Mouse (Mus musculus) cerebellum, adult 2 months (tissue): ENCODE measurements at regions not wholly inside any gene's neighbourhood (a gene's known extent, or its start where the extent isn't known, plus 50 kb on each side); places are given as distances from the start of the nearest gene placed in this dataset.

Source experiments
- DNase-seq, 2 experiments: peaks; one replicate each; pipeline ENCODE4 v3.0.0; 2021
- H3K27ac ChIP-seq: fragments of 200-500 bp; 2 replicates; pipeline ENCODE4 v1.5.1; 2012; ENCODE audit warnings: low read length, control low read depth, inconsistent platforms; ENCODE audit not compliant: insufficient read depth
- H3K27me3 ChIP-seq: fragments of 200-500 bp; 2 replicates; pipeline ENCODE4 v1.6.1; 2012; ENCODE audit warnings: inconsistent platforms, mild to moderate bottlenecking, low read length, moderate library complexity; ENCODE audit not compliant: control insufficient read depth, insufficient read depth
- H3K4me1 ChIP-seq: fragments of 200-500 bp; 2 replicates; pipeline ENCODE4 v1.6.1; 2011; ENCODE audit warnings: low read length; ENCODE audit not compliant: control insufficient read depth, insufficient read depth
- H3K4me3 ChIP-seq: fragments of 200-500 bp; replicated peaks from 2 replicates; pipeline ENCODE3; 2011; ENCODE audit warnings: mild to moderate bottlenecking, low read depth, low read length, control low read depth; ENCODE audit not compliant: insufficient read depth
- CTCF ChIP-seq: fragments of 200-500 bp; IDR thresholded peaks from 2 replicates; pipeline ENCODE4 v1.5.1; 2011; ENCODE audit warnings: low read depth, mild to moderate bottlenecking, control low read depth, low read length, moderate library complexity, borderline replicate concordance; ENCODE audit not compliant: insufficient read depth
- POLR2A ChIP-seq: fragments of 200-500 bp; IDR thresholded peaks from 2 replicates; pipeline ENCODE4 v1.6.1; 2011; ENCODE audit warnings: low read length, control low read depth, borderline replicate concordance; ENCODE audit not compliant: insufficient read depth
- WGBS: fragments of 180-500 bp; shearing (Covaris S2); methylation state at CpG from one replicate; pipeline ENCODE4 v1.1.7; 2018; 5-methylcytosine and 5-hydroxymethylcytosine counted together

GRCm38 (mm10) chr9:85458356-85458755, 131.2 kb upstream of the Tent5a start:
- TF ChIP-seq POLR2A (no peak), CTCF (no peak)
- H3K4me3 ChIP-seq: no peak overlapping the region
- DNase-seq: no peak
- H3K4me1 ChIP-seq: no peaks in the 10 kb centered on the region
- H3K27me3 ChIP-seq: no peaks in the 10 kb centered on the region
- no peak overlapping the region for H3K27ac ChIP-seq
- WGBS: 93% methylated on average over 2 of the region's 2 CpGs

- 88% methylated on average over 5 of the region's 5 CpGs for WGBS
- H3K27me3 ChIP-seq: no peaks in the 10 kb centered on the region
- TF ChIP-seq POLR2A (no peak), CTCF (no peak)
- H3K27ac ChIP-seq: no peak overlapping the region
- DNase-seq: no peak
- no peak overlapping the region for H3K4me3 ChIP-seq
- no peaks in the 10 kb centered on the region for H3K4me1 ChIP-seq
Observed at GRCm38 (mm10) chr9:85457400-85457799, 130.3 kb upstream of the Tent5a start.

GRCm38 (mm10) chr9:85455382-85455781, 128.2 kb upstream of the Tent5a start:
- 13% methylated on average over 4 of the region's 4 CpGs for WGBS
- no peak for TF ChIP-seq CTCF
- no peak for TF ChIP-seq POLR2A
- Histone ChIP-seq H3K4me1 (no peaks in the 10 kb centered on the region), H3K4me3 (no peak overlapping the region), H3K27me3 (no peaks in the 10 kb centered on the region), H3K27ac (no peak overlapping the region)
- DNase-seq: no peak

GRCm38 (mm10) chr9:85452196-85452857, 125.2 kb upstream of the Tent5a start:
- DNase-seq: peak in 1 of 2 experiments; percentile 25
- WGBS: 43% methylated on average over 8 of the region's 8 CpGs
- H3K4me1 ChIP-seq: no peaks in the 10 kb centered on the region
- H3K27me3 ChIP-seq: no peaks in the 10 kb centered on the region
- no peak for TF ChIP-seq POLR2A
- TF ChIP-seq CTCF: no peak
- no peak overlapping the region for H3K27ac ChIP-seq
- H3K4me3 ChIP-seq: no peak overlapping the region

- WGBS: 89% methylated on average over 5 of the region's 5 CpGs
- no peaks in the 10 kb centered on the region for H3K4me1 ChIP-seq
- TF ChIP-seq POLR2A (no peak), CTCF (no peak)
- DNase-seq: no peak
- H3K27ac ChIP-seq: no peak overlapping the region
- no peaks in the 10 kb centered on the region for H3K27me3 ChIP-seq
- H3K4me3 ChIP-seq: no peak overlapping the region
Observed at GRCm38 (mm10) chr9:85451349-85451748, 124.2 kb upstream of the Tent5a start.

- DNase-seq: no peak
- no peaks in the 10 kb centered on the region for H3K4me1 ChIP-seq
- no peak for TF ChIP-seq CTCF
- no peak for TF ChIP-seq POLR2A
- H3K27me3 ChIP-seq: no peaks in the 10 kb centered on the region
- no peak overlapping the region for H3K4me3 ChIP-seq
- H3K27ac ChIP-seq: no peak overlapping the region
Observed at GRCm38 (mm10) chr9:85450877-85451276, 123.7 kb upstream of the Tent5a start.

- 81% methylated on average over 2 of the region's 2 CpGs for WGBS
- Histone ChIP-seq H3K4me1 (no peaks in the 10 kb centered on the region), H3K27ac (no peak overlapping the region), H3K4me3 (no peak overlapping the region), H3K27me3 (no peaks in the 10 kb centered on the region)
- DNase-seq: no peak
- TF ChIP-seq POLR2A (no peak), CTCF (no peak)
Observed at GRCm38 (mm10) chr9:85449493-85449892, 122.3 kb upstream of the Tent5a start.

GRCm38 (mm10) chr9:85442761-85443505, 115.8 kb upstream of the Tent5a start:
- H3K4me3 ChIP-seq: no peak overlapping the region
- no peak overlapping the region for H3K27ac ChIP-seq
- TF ChIP-seq POLR2A (no peak), CTCF (no peak)
- H3K4me1 ChIP-seq: no peaks in the 10 kb centered on the region
- no peak for DNase-seq
- WGBS: 56% methylated on average over 4 of the region's 4 CpGs
- H3K27me3 ChIP-seq: no peaks in the 10 kb centered on the region
